ENCODE assay signal across 7 mouse cellular contexts in the genomic region with DNA sequence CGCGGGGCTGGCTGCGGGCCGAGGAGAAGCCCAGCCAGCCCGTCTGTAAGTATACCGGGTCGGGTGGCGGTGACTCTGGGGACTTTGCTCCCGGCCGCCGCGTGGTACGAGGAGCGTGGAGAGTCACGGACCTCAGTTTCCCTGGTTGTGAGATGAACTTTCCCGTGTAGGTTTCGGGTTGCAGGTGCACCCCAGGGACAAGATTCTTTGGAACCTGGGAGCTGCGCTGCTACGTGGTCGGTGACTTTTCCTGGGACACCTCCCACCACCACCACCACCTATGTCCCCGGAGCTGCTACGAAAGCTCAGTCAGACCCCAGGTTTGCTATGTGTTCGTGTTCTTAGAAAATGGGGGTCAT. TPM values are rescaled to one million over a fixed set of nuclear protein-coding genes. Genes with fewer than 3 reads are reported as not detected.
A peak's percentile ranks its signal among the peaks of the same experiment; 100 is the strongest.
DNase-seq lines count a peak whose midpoint lies in the region; ATAC-seq and TF ChIP-seq lines count a peak whose summit lies in the region.

No protein-coding gene starts in this region.

- H3K4me1 ChIP-seq in lung, postnatal 0 days (ENCODE audit: insufficient read depth, low read depth, low read length): peaks cover 9% of the 10 kb centered on the region
- H3K4me1 ChIP-seq in limb, embryonic 11.5 days (ENCODE audit: control insufficient read depth, insufficient read depth, low read length): peaks cover 3% of the 10 kb centered on the region; the same call in 1 of the 2 replicates
- H3K4me1 ChIP-seq in small intestine, adult 2 months (ENCODE audit: control insufficient read depth, insufficient read depth, insufficient read length, low read length): peaks cover 2% of the 10 kb centered on the region; the same call in 1 of the 2 replicates

- H3K27me3 ChIP-seq in lung, postnatal 0 days (replicated peaks; ENCODE audit: insufficient read depth, low read length): no peaks in the 10 kb centered on the region
- H3K27me3 ChIP-seq in limb, embryonic 11.5 days (ENCODE audit: control insufficient read depth, insufficient read depth, low read length): no peaks in the 10 kb centered on the region
- H3K27me3 ChIP-seq in small intestine, adult 2 months (ENCODE audit: control insufficient read depth, insufficient read depth, low read length): no peaks in the 10 kb centered on the region

- no peak for ATAC-seq in lung, postnatal 0 days
- ATAC-seq in erythroblast, adult 5-6 weeks (replicated peaks; ENCODE audit: low FRiP score, poor library complexity, severe bottlenecking): peak; percentile 5; the same call in 1 of the 2 replicates
- ATAC-seq in limb, embryonic 11.5 days (ENCODE audit: insufficient number of reproducible peaks, low FRiP score, low TSS enrichment, low read depth): no peak
- no peak for ATAC-seq in activated CD4-positive, CD25-positive, alpha-beta regulatory T cell, adult 4 months

- no peak for TF ChIP-seq EP300 in lung, postnatal 0 days (IDR thresholded peaks at IDR 0.05)

- no peak for TF ChIP-seq CTCF in lung, postnatal 0 days (IDR thresholded peaks at IDR 0.05)
- no peak for TF ChIP-seq CTCF in small intestine, adult 2 months (IDR thresholded peaks at IDR 0.05; ENCODE audit: extremely low read depth, insufficient read length, insufficient replicate concordance, low read depth, low read length)

- TF ChIP-seq POLR2A in small intestine, adult 2 months (IDR thresholded peaks at IDR 0.05; ENCODE audit: low read depth, low read length): no peak

- peak overlapping the region; percentile 89; the same call in 1 of the 2 replicates for H3K27ac ChIP-seq in lung, postnatal 0 days (ENCODE audit: low read length)
- H3K27ac ChIP-seq in limb, embryonic 11.5 days (replicated peaks; ENCODE audit: low read depth, low read length): 0 out of 2 replicates have a peak overlapping the region, but pooled peaks have one; percentile 9
- peak overlapping the region; percentile 44; the same call in 1 of the 2 replicates for H3K27ac ChIP-seq in small intestine, adult 2 months (ENCODE audit: insufficient read depth, low read depth, low read length)

- H3K9ac ChIP-seq in lung, postnatal 0 days (replicated peaks; ENCODE audit: low read depth): peak overlapping the region; percentile 60
- H3K9ac ChIP-seq in limb, embryonic 11.5 days (ENCODE audit: low read length): peak overlapping the region; percentile 68

- H3K36me3 ChIP-seq in lung, postnatal 0 days (ENCODE audit: insufficient read depth, low read length): peaks cover 4% of the 10 kb centered on the region; the same call in 1 of the 2 replicates
- 0 out of 2 replicates have a peak, but pooled peaks cover 2% of the 10 kb centered on the region for H3K36me3 ChIP-seq in limb, embryonic 11.5 days (ENCODE audit: control insufficient read depth, insufficient read depth, low read length)
- H3K36me3 ChIP-seq in small intestine, adult 2 months (ENCODE audit: control insufficient read depth, insufficient read depth, low read length): peaks cover 12% of the 10 kb centered on the region

- peak overlapping the region; percentile 74 for H3K4me3 ChIP-seq in lung, postnatal 0 days (ENCODE audit: low read depth, low read length)
- peak overlapping the region; percentile 80 for H3K4me3 ChIP-seq in limb, embryonic 11.5 days (ENCODE audit: low read depth, low read length)
- H3K4me3 ChIP-seq in small intestine, adult 2 months (ENCODE audit: low read depth, low read length): peak overlapping the region; percentile 92

- DNase-seq in lung, postnatal 0 days (ENCODE audit: low spot score): no peak
- no peak for DNase-seq in lung, postnatal 36 days
- DNase-seq in limb, embryonic 11.5 days (ENCODE audit: low spot score): no peak
- no peak for DNase-seq in adrenal gland, postnatal 25 days

- WGBS in lung, postnatal 0 days: 0% methylated on average over 19 of the region's 23 CpGs
- 0% methylated on average over 23 of the region's 23 CpGs for WGBS in limb, embryonic 11.5 days
- under 1% methylated on average over 23 of the region's 23 CpGs for WGBS in small intestine, adult 2 months

- no peaks in the 10 kb centered on the region for H3K9me3 ChIP-seq in lung, postnatal 0 days (ENCODE audit: low read length)
- no peaks in the 10 kb centered on the region for H3K9me3 ChIP-seq in limb, embryonic 11.5 days (ENCODE audit: control insufficient read depth, low read length)

- H3K4me2 ChIP-seq in lung, postnatal 0 days (replicated peaks; ENCODE audit: low read depth, low read length): peak overlapping the region; percentile 93
- peak overlapping the region; percentile 58 for H3K4me2 ChIP-seq in limb, embryonic 11.5 days (ENCODE audit: low read depth, severe bottlenecking)

RNA-seq across cellular contexts. Expression of a gene that starts 0.3 kb away (rescaled TPM):
- polyA plus RNA-seq in lung, postnatal 0 days (2015; fragmentation: Nextera tagmentation; extraction: Ambion mirVana): 8.7 and 9.5 TPM in 2 replicates
- 1.5 and 3.6 TPM in 2 replicates for total RNA-seq in erythroblast, adult 5-6 weeks (2015; ENCODE audit: low replicate concordance)
- total RNA-seq in erythroblast, adult 5-6 weeks (2017; ENCODE audit: low replicate concordance): 2.8 and 3.7 TPM in 2 replicates
- 21.4 and 22.5 TPM in 2 replicates for polyA plus RNA-seq in limb, embryonic 11.5 days (2014; fragmentation: Nextera tagmentation; extraction: Ambion mirVana)
- polyA plus RNA-seq in small intestine, adult 2 months (2012; rRNA removed): 4.8 and 5.3 TPM in 2 replicates
- total RNA-seq in adrenal gland, postnatal 25 days (2021): 31.5 and 46.0 TPM in 2 replicates
- polyA plus RNA-seq in activated CD4-positive, CD25-positive, alpha-beta regulatory T cell, adult 4 months (2017; shearing (Covaris generic)): 1 to 10 TPM; 5.2 to 5.4 TPM

RNA-seq across cellular contexts. Expression of a gene that starts 18.3 kb away (rescaled TPM):
- 63.1 and 65.7 TPM in 2 replicates for polyA plus RNA-seq in lung, postnatal 0 days (2015; fragmentation: Nextera tagmentation; extraction: Ambion mirVana)
- total RNA-seq in erythroblast, adult 5-6 weeks (2015; ENCODE audit: low replicate concordance): 6.0 and 10.0 TPM in 2 replicates
- 12.9 and 19.2 TPM in 2 replicates for total RNA-seq in erythroblast, adult 5-6 weeks (2017; ENCODE audit: low replicate concordance)
- 39.5 and 45.6 TPM in 2 replicates for polyA plus RNA-seq in limb, embryonic 11.5 days (2014; fragmentation: Nextera tagmentation; extraction: Ambion mirVana)
- polyA plus RNA-seq in small intestine, adult 2 months (2012; rRNA removed): 12.1 and 28.4 TPM in 2 replicates
- total RNA-seq in adrenal gland, postnatal 25 days (2021): 63.2 and 64.0 TPM in 2 replicates
- 10 to 100 TPM; 41.8 to 53.6 TPM for polyA plus RNA-seq in activated CD4-positive, CD25-positive, alpha-beta regulatory T cell, adult 4 months (2017; shearing (Covaris generic))

RNA-seq across cellular contexts. Expression of a gene that starts 37.3 kb away (rescaled TPM):
- polyA plus RNA-seq in lung, postnatal 0 days (2015; fragmentation: Nextera tagmentation; extraction: Ambion mirVana): 14.6 and 19.2 TPM in 2 replicates
- 33.4 and 39.8 TPM in 2 replicates for total RNA-seq in erythroblast, adult 5-6 weeks (2015; ENCODE audit: low replicate concordance)
- 91.2 and 108 TPM in 2 replicates for total RNA-seq in erythroblast, adult 5-6 weeks (2017; ENCODE audit: low replicate concordance)
- polyA plus RNA-seq in limb, embryonic 11.5 days (2014; fragmentation: Nextera tagmentation; extraction: Ambion mirVana): 71.5 and 77.1 TPM in 2 replicates
- polyA plus RNA-seq in small intestine, adult 2 months (2012; rRNA removed): 6.9 and 14.7 TPM in 2 replicates
- 85.7 and 114 TPM in 2 replicates for total RNA-seq in adrenal gland, postnatal 25 days (2021)
- 10 to 100 TPM; 20.8 to 23.9 TPM for polyA plus RNA-seq in activated CD4-positive, CD25-positive, alpha-beta regulatory T cell, adult 4 months (2017; shearing (Covaris generic))

Comparison
In these comparisons a context has a peak if more than half of its experiments do, and no peak if none do; other contexts are left out.
1. H3K27ac ChIP-seq: peak in every context shown above with its lines; median percentile 89 in lung, postnatal 0 days; 44 in small intestine, adult 2 months; 9 in limb, embryonic 11.5 days.